Mouse (Mus musculus) spleen, postnatal 14 days (tissue): ENCODE results near the gene Bcl2l1.
A peak's percentile ranks its signal among the peaks of the same experiment; 100 is the strongest.

Experiments used
- DNase-seq, 2 experiments: peaks; one replicate each; pipeline ENCODE4 v3.0.0; 2021 to 2022; ENCODE audit warnings: low spot score in 2 of 2

The Bcl2l1 gene

DNA sequence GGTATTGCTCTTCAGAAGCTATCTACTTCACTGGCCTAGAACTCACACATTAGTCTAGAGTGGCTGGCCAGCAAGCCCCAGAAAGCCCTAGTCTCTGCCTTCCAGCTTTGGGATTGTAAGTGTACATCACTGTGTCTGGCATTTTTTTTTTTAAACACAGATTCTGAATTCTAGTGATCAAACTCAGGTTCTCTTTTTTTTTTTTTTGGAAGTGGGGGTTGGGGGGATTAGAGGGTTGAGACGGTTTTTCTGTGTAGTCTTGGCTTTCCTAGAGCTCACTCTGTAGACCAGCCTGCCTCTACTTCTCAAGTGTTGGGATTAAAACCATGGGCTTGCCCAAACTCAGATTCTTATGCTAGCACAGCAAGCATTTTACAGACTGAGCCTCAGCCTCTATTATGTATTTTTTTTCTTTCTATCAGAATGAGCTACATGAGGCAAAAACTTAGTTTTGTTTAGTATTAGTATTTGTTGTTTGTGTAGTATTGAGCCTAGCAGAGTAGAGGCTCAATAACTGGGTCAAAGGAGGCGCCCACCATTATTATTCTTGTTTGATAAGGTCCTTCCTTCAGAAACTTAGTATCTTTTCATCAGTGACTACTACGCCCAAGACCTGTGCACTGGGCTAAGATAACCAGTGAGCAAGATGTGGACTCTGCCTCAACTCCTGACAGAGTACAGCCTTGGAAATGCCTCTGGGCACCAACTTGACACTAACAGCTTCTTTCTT lies 6.9 kb downstream of the Bcl2l1 start:
- no peak for DNase-seq

DNA sequence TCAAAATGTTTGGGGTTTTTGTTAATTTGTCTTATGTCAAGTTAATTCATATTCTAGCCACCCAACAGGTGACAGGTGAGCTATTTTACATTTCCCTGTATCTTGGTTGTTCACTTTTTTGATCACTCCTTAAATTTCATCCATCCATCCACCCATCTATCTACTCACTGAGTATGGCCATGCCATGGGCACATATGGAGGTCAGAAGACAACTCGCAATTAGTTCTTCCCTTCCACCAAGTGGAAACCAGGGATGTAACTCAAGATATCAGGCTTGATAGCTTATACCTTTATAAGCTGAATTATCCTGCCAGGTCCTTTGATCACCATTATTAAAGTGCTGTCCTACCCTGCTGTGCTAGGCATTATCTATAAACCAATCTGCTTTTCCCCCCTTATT lies 7.8 kb downstream of the Bcl2l1 start:
- no peak for DNase-seq

- DNase-seq, result no peak
These were observed 10.0 kb downstream of the Bcl2l1 start for GRCm38 (mm10) chr2:152821566-152821965.

- no peak for DNase-seq
These were observed 10.5 kb downstream of the Bcl2l1 start for GRCm38 (mm10) chr2:152821023-152821422.

DNA sequence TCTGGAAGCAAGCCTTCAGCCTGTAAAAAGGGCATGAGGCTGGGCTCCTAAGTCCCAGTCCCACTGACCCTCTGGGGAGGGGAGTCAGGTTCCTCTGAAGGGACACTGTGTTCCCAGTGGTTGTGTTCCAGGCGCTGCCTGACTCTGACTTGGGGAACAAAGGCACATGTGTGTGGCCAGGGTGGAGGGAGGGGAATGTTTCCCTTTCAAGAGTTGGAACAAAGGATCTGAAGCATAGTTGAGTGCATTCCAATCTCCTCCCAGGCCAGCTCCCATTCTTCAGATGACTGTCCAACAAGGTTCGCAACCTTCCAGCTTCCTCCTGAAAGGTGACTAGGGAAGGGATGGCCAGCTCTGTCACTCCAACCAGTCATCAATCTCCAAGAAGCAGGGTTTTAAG lies 11.2 kb downstream of the Bcl2l1 start:
- no peak for DNase-seq

- no peak for DNase-seq
These were observed 11.6 kb downstream of the Bcl2l1 start for GRCm38 (mm10) chr2:152819926-152820325.

GRCm38 (mm10) chr2:152819097-152819624 lies 12.4 kb downstream of the Bcl2l1 start:
- no peak for DNase-seq

- no peak for DNase-seq
These were observed 12.8 kb downstream of the Bcl2l1 start for GRCm38 (mm10) chr2:152818679-152819078.

DNA sequence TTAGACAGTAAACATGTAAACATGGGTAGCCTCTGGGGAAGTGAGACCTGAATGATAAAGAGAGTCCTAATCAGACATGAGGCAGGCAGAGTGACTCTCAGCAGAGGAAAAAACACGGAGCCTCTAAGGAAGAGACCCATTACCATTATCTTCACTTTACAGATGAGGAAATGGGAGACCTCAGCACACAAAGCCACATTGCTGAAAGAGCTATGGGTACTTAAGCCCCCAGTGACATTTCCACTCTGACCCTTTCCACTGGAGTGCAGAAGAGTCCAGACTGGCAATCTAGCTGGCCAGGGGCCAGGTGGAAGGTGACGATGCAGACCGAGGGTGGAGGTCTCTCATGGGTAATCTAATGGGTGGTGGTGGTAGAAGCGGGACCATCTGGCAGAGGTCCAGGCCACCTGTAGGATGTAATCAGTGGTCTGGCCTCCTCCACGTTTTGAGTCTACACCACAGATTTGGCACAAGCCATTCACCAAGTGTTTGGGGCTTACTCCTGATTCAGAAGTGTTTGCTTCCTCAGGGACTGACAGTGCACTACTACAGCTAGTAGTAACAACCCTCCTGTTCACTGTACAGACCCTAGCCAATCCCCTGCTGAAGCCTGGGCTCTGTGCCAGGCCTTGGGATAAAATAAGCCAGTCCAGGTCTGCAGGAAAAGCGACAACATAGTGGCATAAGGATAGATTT lies 13.8 kb downstream of the Bcl2l1 start:
- DNase-seq, result peak; percentile 50 to 52

GRCm38 (mm10) chr2:152816657-152817348 lies 14.7 kb downstream of the Bcl2l1 start:
- no peak for DNase-seq

- no peak for DNase-seq
These were observed 15.5 kb downstream of the Bcl2l1 start for GRCm38 (mm10) chr2:152815879-152816656.

DNA sequence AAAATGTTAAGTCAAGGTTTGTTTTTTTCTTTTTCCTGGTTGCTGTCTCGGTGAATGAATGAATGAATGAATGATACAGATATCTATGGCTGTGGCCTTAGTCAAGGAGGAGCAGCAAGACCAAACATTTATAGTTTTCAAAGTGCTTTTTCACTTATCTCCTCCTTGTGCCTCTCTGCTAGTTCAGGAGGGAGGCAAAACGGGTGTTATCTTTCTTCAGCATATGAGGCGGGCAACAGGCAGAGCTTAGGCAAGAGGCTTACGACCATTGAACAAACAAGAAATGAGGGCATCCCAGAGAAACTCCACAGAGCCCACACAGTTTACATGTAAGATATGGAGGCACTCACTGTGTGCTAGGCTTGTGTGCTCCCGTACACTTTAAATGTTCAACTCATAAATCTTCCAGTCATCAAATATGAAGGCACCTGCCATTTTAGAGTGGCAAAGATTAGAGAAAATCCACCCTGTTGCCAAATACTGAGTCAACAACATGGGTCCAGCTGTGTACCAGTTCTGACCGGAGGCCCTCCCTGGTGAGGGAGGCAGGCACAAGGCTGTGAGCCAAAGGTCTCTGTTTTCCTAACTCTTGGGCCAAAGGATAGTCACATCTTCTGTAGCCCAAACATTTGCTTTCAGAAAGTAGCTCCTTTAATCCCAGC lies 17.2 kb downstream of the Bcl2l1 start:
- DNase-seq, result no peak

DNA sequence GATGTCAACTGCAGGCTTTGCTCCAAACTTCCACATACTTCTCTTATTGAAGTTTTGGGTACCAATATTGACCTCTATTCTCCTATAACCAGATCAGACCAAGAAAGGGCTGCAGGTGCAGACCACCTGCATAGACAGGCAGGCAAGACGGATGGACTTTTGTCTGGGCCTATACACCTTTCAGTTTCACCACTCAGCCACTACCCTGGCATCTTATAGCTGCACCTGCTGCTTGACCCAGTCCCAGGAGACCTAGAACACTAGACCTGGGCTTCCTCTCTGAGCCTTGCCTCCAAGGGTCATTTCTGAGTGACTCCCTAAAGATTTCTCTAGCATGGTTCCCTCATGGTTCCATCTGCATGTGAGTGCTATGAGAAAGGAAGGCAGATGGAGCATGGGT lies 18.3 kb downstream of the Bcl2l1 start:
- DNase-seq, result no peak

GRCm38 (mm10) chr2:152811336-152812165 lies 20.0 kb downstream of the Bcl2l1 start:
- no peak for DNase-seq

DNA sequence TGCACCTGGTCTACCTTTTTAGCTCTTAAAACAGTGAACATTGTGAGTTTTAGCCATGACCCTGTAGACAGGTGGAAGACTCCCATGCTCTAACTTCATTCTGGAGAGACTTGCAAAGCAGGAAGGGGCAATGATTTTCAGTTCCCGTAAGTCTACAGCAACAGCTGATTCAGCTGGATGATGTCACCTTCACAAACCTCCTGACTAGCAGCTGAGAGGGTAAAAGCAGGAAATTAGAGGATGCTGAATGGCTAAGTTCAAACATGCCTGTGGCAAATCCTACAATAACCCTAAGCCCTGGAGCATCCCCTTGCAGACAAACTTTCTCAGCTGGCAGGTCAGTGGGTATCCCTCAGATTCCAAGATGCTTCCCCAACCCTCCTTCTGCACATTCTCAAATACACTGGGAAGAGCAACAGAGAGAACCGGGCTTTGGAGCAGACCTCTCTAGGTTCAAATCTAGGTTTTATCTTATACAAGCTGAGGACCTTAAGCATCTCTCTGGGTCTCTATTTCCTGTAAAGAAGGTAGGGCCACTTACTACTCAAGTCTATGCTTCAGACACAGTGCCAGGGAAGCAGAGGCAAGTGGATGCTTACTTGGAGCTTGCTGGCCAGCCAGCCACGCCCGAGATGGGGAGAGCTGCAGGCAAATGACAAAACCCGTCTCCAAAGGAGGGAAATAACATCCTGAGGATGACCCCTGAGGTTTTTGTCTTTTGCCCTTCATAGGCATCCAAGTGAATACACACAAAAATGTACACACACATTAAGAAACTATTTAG lies 21.2 kb downstream of the Bcl2l1 start:
- no peak for DNase-seq

DNA sequence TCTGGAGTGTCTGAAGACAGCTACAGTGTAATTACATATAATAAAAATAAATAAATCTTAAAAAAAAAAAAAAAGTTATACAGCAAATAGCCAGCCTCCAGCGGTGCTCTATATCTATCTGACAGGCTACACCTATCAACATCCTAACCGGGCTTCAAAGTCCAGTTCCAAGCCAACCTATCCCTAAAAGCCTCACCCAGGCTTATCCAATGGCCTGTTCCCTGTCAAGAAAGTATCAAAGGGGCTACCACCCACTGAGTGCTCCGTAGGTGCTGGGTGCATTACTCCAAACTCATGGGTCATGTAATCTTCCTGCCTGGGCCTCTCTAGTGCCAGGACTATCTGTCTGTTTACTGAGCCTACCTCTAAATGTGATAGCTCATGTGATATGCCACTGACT lies 23.4 kb downstream of the Bcl2l1 start:
- DNase-seq, result no peak

GRCm38 (mm10) chr2:152806037-152806436 lies 25.5 kb downstream of the Bcl2l1 start:
- DNase-seq, result no peak

DNA sequence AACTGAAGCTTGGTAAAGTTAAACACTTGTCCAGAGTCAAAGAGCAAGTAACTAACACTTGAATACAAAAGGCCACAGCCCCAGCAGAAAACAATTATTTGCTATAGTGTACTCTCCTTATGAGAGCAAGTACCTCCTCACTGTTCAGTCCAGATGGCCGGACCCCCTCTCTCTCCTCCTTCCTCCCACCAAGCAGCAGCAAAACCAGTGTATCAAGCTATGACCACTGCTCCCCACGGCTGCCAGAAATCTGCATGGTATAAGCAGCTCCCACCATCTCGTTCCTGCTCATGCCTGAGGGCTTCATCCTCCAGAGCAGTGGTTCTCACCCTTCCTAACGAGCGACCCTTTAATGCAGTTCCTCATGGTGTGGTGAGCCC lies 26.4 kb downstream of the Bcl2l1 start:
- DNase-seq, result no peak

DNA sequence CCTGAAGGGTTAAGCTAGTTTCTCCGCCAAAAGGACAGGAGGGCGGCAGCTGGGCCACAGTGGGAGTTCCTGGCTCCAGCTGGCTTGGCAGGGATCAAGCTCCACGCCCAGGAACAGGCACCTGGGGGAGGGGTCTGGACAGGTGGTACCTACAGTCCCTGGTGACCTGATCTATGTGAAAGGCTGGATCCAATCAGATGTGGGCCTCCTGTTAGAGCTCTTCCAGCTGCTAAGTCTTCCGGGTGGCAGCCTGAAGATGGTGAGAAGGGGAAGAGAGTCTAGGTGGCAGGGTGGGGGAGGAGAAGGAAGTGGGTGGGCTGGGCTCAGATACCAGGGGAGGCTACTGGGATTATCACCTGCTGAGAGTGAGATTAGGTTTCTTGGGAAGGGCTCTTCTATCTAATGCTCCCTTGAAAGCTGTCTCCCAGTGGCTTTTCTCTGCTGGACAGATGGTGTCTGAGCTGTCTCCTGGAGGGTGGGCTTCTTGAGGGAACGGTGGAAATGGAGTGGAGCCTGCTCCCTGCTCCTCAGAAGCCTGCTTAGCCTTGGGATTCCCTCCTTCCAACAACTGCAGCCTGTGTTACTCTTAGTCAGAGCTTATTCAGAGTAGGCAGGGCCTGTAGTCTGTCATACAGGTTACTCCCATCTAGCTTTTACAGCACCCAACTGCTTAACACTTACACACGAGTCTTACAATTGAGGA lies 27.0 kb downstream of the Bcl2l1 start:
- no peak for DNase-seq
